Mouse (Mus musculus) stomach, postnatal 0 days (tissue): ENCODE data around the gene Cstl1.

Experiments used
- CTCF ChIP-seq: IDR thresholded peaks from 2 replicates; pipeline ENCODE4 v1.5.1; 2016; ENCODE audit warnings: antibody characterized with exemption, low read depth, mild to moderate bottlenecking, moderate library complexity
- EP300 ChIP-seq: optimal IDR thresholded peaks from 2 replicates; pipeline ENCODE3; 2016; ENCODE audit warnings: antibody characterized with exemption

DNA sequence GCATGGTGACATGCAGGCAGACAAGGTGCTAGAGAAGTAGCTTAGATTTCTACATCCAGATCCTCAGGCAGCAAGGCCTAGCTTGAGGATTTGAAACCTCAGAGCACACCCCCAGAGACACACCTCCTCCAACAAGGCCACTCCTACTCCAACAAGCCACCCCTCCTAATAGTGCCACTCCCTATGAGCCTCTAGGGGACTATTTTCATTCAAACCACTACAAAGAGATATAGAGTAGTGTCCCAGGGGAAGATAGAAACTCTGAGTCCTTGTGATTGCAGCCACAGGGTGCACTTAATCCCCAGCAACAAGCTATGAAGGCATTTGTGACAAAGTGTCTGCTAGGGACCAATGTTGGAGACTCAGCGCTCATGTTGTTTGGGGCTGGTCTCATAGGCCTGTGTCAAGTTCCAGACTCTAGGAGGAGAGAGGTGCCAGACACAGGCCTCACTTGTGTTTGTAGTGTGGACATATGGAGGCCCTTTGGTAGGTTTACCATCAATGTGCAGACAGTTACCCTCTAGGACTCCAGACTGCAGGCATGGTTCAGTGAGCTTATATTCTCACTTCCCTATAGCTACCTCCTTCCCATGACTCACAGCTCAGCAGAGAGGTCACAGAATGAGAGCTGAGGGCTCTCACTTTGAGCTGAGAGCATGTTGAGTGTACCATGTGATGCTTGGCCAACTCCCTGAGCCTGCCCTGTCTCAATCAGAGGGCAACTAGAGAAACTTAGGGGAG, 13.7 kb downstream of the Cstl1 start:
- TF ChIP-seq EP300 (no peak), CTCF (no peak)
